Mouse (Mus musculus) hindbrain, embryonic 10.5 days (tissue): ENCODE data around the gene Epyc. TPM values are rescaled to one million over a fixed set of nuclear protein-coding genes. Genes with fewer than 3 reads are reported as not detected.

Source experiments
- DNase-seq: peaks from one replicate; pipeline ENCODE4 v3.0.0-alpha.2; 2017; ENCODE audit warnings: low spot score
- H3K27ac ChIP-seq: fragments of 300-500 bp; sonication (generic); 2 replicates; pipeline ENCODE4 v1.5.1; 2016; ENCODE audit warnings: mild to moderate bottlenecking, moderate library complexity
- H3K27me3 ChIP-seq: fragments of 300-500 bp; sonication (generic); 2 replicates; pipeline ENCODE4 v1.6.1; 2016; ENCODE audit warnings: mild to moderate bottlenecking; ENCODE audit not compliant: poor library complexity, insufficient read depth, severe bottlenecking
- H3K36me3 ChIP-seq: fragments of 300-500 bp; sonication (generic); 2 replicates; pipeline ENCODE4 v1.6.1; 2016; ENCODE audit warnings: mild to moderate bottlenecking, moderate library complexity
- H3K4me1 ChIP-seq: fragments of 300-500 bp; sonication (generic); replicated peaks from 2 replicates; pipeline ENCODE4 v1.6.1; 2016; ENCODE audit warnings: mild to moderate bottlenecking
- H3K4me3 ChIP-seq: fragments of 300-500 bp; sonication (generic); 2 replicates; pipeline ENCODE4 v1.5.1; 2016; ENCODE audit warnings: mild to moderate bottlenecking, moderate library complexity
- H3K9me3 ChIP-seq: fragments of 300-500 bp; sonication (generic); 2 replicates; pipeline ENCODE4 v1.6.1; 2016; ENCODE audit warnings: mild to moderate bottlenecking, moderate library complexity
- WGBS: fragments of 180-500 bp; shearing (Covaris S2); methylation state at CpG from one replicate; pipeline ENCODE4 v1.1.7; 2016; 5-methylcytosine and 5-hydroxymethylcytosine counted together
- polyA plus RNA-seq: library from polyadenylated mRNA; unstranded; fragments of >200 nt; fragmentation: Nextera tagmentation; extraction: Ambion mirVana; gene quantifications from 2 replicates; pipeline ENCODE4 v1.2.1, GENCODE M21; 2016

The Epyc gene
- polyA plus RNA-seq, 1 experiment from 2014 or later, result 0.89 TPM

GRCm38 (mm10) chr10:97670202-97670601 is 26.3 kb downstream of the Epyc start:
- no peak for DNase-seq

GRCm38 (mm10) chr10:97673239-97673638 is 29.4 kb downstream of the Epyc start:
- Histone ChIP-seq H3K4me3 (no peak overlapping the region), H3K36me3 (no peaks in the 10 kb centered on the region), H3K9me3 (no peaks in the 10 kb centered on the region), H3K27ac (no peak overlapping the region), H3K27me3 (no peaks in the 10 kb centered on the region), H3K4me1 (peaks cover 6% of the 10 kb centered on the region)
- WGBS, result 74% methylated on average over 2 of the region's 2 CpGs
- no peak for DNase-seq

More at GRCm38 (mm10) chr10:97670202-97670601, 26.3 kb downstream of the Epyc start:
- Histone ChIP-seq H3K4me1 (peaks cover 8% of the 10 kb centered on the region), H3K27me3 (no peaks in the 10 kb centered on the region), H3K27ac (no peak overlapping the region), H3K4me3 (no peak overlapping the region), H3K36me3 (no peaks in the 10 kb centered on the region), H3K9me3 (no peaks in the 10 kb centered on the region)
- 74% methylated on average over 4 of the region's 4 CpGs for WGBS

- H3K27me3 ChIP-seq, result no peaks in the 10 kb centered on the region
- H3K36me3 ChIP-seq, result no peaks in the 10 kb centered on the region
- DNase-seq, result no peak
- no peaks in the 10 kb centered on the region for H3K9me3 ChIP-seq
- H3K4me3 ChIP-seq, result no peak overlapping the region
- no peaks in the 10 kb centered on the region for H3K4me1 ChIP-seq
- H3K27ac ChIP-seq, result no peak overlapping the region
These were observed 39.1 kb downstream of the Epyc start for GRCm38 (mm10) chr10:97682981-97683380.

- Histone ChIP-seq H3K4me3 (no peak overlapping the region), H3K36me3 (no peaks in the 10 kb centered on the region), H3K4me1 (no peaks in the 10 kb centered on the region), H3K27ac (no peak overlapping the region), H3K9me3 (no peaks in the 10 kb centered on the region), H3K27me3 (no peaks in the 10 kb centered on the region)
- 88% methylated on average over 1 of the region's 1 CpGs for WGBS
- no peak for DNase-seq
These were observed 43.3 kb downstream of the Epyc start for GRCm38 (mm10) chr10:97687198-97687597.

GRCm38 (mm10) chr10:97689425-97689824 is 45.6 kb downstream of the Epyc start:
- H3K4me1 ChIP-seq, result no peaks in the 10 kb centered on the region
- H3K27me3 ChIP-seq, result no peaks in the 10 kb centered on the region
- no peak overlapping the region for H3K27ac ChIP-seq
- H3K4me3 ChIP-seq, result no peak overlapping the region
- WGBS, result 86% methylated on average over 3 of the region's 3 CpGs
- no peak for DNase-seq
- H3K36me3 ChIP-seq, result no peaks in the 10 kb centered on the region
- H3K9me3 ChIP-seq, result peaks cover 13% of the 10 kb centered on the region

- H3K4me1 ChIP-seq, result no peaks in the 10 kb centered on the region
- no peaks in the 10 kb centered on the region for H3K36me3 ChIP-seq
- peaks cover 13% of the 10 kb centered on the region for H3K9me3 ChIP-seq
- H3K27ac ChIP-seq, result no peak within 1 kb of the TSS
- H3K27me3 ChIP-seq, result no peaks in the 10 kb centered on the region
- DNase-seq, result no peak
- H3K4me3 ChIP-seq, result no peak within 1 kb of the TSS
- WGBS, result 67% methylated on average over 20 of the region's 20 CpGs
These were observed 49.0 kb downstream of the Epyc start, which contains the start of gene Ccer1 for GRCm38 (mm10) chr10:97692913-97693312. Gene Ccer1, plus strand, starts transcription at chr10:97693059.

GRCm38 (mm10) chr10:97693398-97694135 is 49.7 kb downstream of the Epyc start:
- H3K27ac ChIP-seq, result no peak overlapping the region
- peaks cover 13% of the 10 kb centered on the region for H3K9me3 ChIP-seq
- H3K36me3 ChIP-seq, result no peaks in the 10 kb centered on the region
- H3K27me3 ChIP-seq, result no peaks in the 10 kb centered on the region
- no peak for DNase-seq
- no peaks in the 10 kb centered on the region for H3K4me1 ChIP-seq
- H3K4me3 ChIP-seq, result no peak overlapping the region
- 92% methylated on average over 37 of the region's 37 CpGs for WGBS

GRCm38 (mm10) chr10:97702321-97702720 is 58.5 kb downstream of the Epyc start:
- H3K9me3 ChIP-seq, result no peaks in the 10 kb centered on the region
- no peak for DNase-seq
- no peaks in the 10 kb centered on the region for H3K36me3 ChIP-seq
- no peaks in the 10 kb centered on the region for H3K4me1 ChIP-seq
- no peak overlapping the region for H3K27ac ChIP-seq
- H3K4me3 ChIP-seq, result no peak overlapping the region
- no peaks in the 10 kb centered on the region for H3K27me3 ChIP-seq

- H3K27ac ChIP-seq, result no peak overlapping the region
- H3K27me3 ChIP-seq, result no peaks in the 10 kb centered on the region
- peak; percentile 12 for DNase-seq
- WGBS, result 62% methylated on average over 1 of the region's 1 CpGs
- no peaks in the 10 kb centered on the region for H3K9me3 ChIP-seq
- no peaks in the 10 kb centered on the region for H3K4me1 ChIP-seq
- no peak overlapping the region for H3K4me3 ChIP-seq
- H3K36me3 ChIP-seq, result no peaks in the 10 kb centered on the region
These were observed 60.7 kb downstream of the Epyc start for GRCm38 (mm10) chr10:97704562-97704961.

GRCm38 (mm10) chr10:97712687-97713086 is 68.8 kb downstream of the Epyc start:
- WGBS, result 3% methylated on average over 5 of the region's 5 CpGs
- Histone ChIP-seq H3K27ac (no peak overlapping the region), H3K4me3 (no peak overlapping the region), H3K4me1 (no peaks in the 10 kb centered on the region), H3K36me3 (no peaks in the 10 kb centered on the region), H3K9me3 (no peaks in the 10 kb centered on the region), H3K27me3 (no peaks in the 10 kb centered on the region)
- peak; percentile 38 for DNase-seq

- Histone ChIP-seq H3K36me3 (no peaks in the 10 kb centered on the region), H3K27me3 (no peaks in the 10 kb centered on the region), H3K9me3 (no peaks in the 10 kb centered on the region), H3K4me1 (no peaks in the 10 kb centered on the region), H3K27ac (no peak overlapping the region), H3K4me3 (no peak overlapping the region)
- no peak for DNase-seq
- 68% methylated on average over 4 of the region's 4 CpGs for WGBS
These were observed 70.7 kb downstream of the Epyc start for GRCm38 (mm10) chr10:97714584-97714983.

GRCm38 (mm10) chr10:97715289-97715906 is 71.5 kb downstream of the Epyc start:
- WGBS, result 83% methylated on average over 3 of the region's 3 CpGs
- DNase-seq, result no peak
- H3K27ac ChIP-seq, result no peak overlapping the region

GRCm38 (mm10) chr10:97717233-97717632 is 73.4 kb downstream of the Epyc start:
- H3K36me3 ChIP-seq, result no peaks in the 10 kb centered on the region
- DNase-seq, result no peak
- H3K27ac ChIP-seq, result no peak overlapping the region
- no peak overlapping the region for H3K4me3 ChIP-seq
- no peaks in the 10 kb centered on the region for H3K27me3 ChIP-seq
- 81% methylated on average over 1 of the region's 1 CpGs for WGBS
- no peaks in the 10 kb centered on the region for H3K9me3 ChIP-seq
- no peaks in the 10 kb centered on the region for H3K4me1 ChIP-seq

More at GRCm38 (mm10) chr10:97715289-97715906, 71.5 kb downstream of the Epyc start:
- Histone ChIP-seq H3K27me3 (no peaks in the 10 kb centered on the region), H3K9me3 (no peaks in the 10 kb centered on the region), H3K4me3 (no peak overlapping the region), H3K4me1 (no peaks in the 10 kb centered on the region), H3K36me3 (no peaks in the 10 kb centered on the region)
